Mouse (Mus musculus) right cerebral cortex, adult 18-20 months (tissue): ENCODE data around the gene Fbxo44.
"Not testable (repeated sequence)": the region's sequence is repeated elsewhere in the genome, so short reads cannot be mapped to it uniquely, and the experiment has no call there.

Source experiments
- DNase-seq: peaks from one replicate; pipeline ENCODE4 v3.0.0; 2022; ENCODE audit warnings: mixed read lengths

Gene Fbxo44

GRCm38 (mm10) chr4:148160436-148161390, at the start of gene Fbxo44, which contains the start of gene Fbxo2:
Gene Fbxo44, minus strand, starts transcription at chr4:148160482.
Gene Fbxo2, plus strand, starts transcription at chr4:148160621.
- DNase-seq, result peak; percentile 70

GRCm38 (mm10) chr4:148204873-148205232, 44.6 kb upstream of the Fbxo44 start:
- no peak for DNase-seq

DNA sequence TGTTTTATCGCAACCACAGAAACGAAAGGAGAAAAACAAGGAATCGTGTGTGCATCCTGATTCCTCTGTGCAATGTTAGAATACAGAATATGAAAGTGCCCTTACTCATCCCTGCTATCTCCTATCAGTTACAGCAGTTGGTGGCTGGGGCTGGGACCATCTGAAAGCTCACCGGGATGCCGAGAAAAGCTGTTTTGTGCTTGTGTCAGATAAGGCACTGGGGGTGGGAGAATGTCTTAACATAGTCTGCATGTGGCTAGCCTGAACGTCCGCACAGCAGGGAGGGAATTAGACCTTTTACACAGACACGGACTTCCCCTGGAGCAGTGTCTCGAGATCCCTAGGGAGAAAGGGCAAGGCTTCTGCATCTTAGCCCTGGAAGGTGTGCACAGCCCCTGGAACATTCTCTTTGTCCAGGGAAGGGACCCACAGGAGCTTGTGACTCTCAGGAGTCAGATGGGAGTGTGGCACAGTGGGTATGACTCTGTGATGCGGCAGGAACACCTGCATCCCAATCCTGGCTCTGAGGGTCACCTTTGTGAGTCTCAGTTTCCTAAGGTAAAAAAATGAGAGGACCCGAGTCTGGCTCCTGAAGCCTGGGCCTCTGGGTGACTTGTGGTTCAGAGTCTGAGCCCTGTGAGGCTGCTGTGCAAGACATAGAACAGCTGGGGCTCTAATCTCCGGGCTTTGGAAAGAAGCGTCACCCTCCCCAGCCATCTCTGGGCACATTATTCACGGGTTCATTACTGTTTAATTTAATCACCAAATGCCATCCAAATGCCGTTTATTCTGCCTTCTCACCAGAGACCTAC, 44.0 kb upstream of the Fbxo44 start:
- no peak for DNase-seq

DNA sequence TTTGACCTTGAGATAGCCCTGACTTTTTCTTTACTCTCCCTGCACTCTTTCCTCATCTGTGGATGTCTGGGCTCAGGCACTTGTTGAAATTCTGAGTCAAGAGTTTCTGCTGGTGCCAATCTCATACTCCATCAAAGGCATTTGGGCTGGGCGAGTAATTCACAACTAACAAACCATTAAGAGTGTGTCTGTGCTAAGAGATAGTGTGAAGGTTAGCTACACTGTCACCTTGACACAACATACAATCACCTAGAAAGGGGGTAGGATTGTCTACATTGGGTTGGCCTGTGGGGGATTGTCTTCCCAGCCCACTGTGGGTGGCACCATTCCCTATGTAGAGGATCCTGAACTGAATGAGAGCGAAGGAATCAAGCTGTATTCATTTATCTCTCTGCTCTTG, 43.3 kb upstream of the Fbxo44 start:
- DNase-seq, result no peak

DNA sequence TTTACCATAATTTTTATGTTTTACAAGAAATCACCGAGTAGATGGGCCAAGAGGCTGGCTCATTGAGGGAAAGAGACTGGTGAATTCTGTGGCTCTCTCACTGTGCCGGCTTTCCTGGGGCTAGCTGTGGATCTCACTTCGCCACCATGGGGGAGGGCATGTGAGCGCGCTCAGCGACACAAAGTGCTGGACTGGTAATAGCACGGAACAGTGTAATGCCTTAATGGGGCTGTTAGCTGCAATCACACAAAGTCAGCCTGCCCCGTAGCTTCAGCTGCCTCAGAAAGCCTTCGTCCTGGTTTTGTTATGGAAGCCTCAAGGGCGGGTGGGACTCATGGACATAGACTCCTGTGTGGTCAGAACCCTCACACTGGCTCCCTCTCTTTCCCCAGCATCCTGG, 38.4 kb upstream of the Fbxo44 start:
- DNase-seq, result no peak

DNA sequence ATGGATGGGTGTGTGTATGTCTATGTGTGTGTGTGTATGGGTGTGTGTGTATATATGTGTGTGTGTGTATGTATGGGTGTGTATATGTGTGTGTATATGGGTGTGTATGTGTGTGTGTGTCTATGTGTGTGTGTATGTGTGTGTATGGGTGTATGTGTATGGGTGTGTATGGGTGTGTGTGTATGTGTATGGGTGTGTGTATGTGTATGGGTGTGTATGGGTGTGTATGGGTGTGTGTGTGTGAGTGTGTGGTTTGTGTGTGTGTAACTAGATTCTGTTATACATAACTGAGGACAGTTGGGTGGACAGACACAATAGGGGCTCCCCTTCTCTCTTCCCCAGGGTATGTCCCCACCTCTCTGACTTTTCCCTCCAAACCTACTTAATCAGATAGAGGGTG, 34.1 kb upstream of the Fbxo44 start:
- DNase-seq, result no peak

GRCm38 (mm10) chr4:148192707-148193245, 32.5 kb upstream of the Fbxo44 start:
- DNase-seq, result no peak

- not testable (repeated sequence) for DNase-seq
Measured at GRCm38 (mm10) chr4:148188767-148189166, 28.5 kb upstream of the Fbxo44 start.

DNA sequence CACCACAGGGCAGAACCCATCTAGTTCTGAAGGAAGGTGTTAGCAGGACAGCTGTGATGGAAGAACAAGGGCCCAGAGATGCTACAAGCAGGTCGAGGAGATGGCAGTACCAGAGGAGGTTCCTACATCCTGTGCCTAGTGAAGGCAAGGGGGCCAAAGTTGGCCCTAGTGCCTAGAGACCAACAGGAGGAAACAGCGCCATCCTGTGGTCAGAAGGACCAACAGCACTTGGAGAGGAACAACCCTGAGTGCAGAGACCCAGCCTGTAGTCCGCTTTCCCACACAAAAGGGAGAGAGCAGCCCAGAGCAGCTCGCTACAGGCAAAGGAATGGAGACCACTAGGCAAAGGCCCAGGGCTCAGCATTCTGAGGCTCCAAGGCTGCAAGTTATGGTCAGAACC, 25.5 kb upstream of the Fbxo44 start:
- DNase-seq, result no peak

DNA sequence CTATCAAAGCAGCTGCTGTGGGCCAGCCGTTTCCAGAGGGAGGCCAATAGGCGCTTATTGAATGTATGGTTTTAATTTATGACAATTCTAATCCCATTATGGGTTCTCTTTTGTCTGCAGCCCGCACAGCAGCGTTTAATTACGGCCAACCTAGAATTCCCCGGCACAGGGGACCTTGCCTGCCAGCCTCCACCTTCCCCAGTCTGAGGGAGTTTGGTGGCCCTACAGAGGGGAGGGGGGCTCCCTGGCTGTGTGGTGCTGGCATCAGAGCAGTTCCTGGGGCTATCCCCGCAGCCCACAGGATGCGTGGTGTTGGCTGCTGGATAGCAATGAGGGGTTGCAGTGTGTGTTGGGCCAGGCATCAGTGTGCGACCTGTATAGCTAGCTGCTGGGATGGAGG, 24.3 kb upstream of the Fbxo44 start:
- no peak for DNase-seq

- no peak for DNase-seq
Measured at GRCm38 (mm10) chr4:148182363-148182762, 22.1 kb upstream of the Fbxo44 start.

GRCm38 (mm10) chr4:148181483-148181882, 21.2 kb upstream of the Fbxo44 start:
- no peak for DNase-seq

DNA sequence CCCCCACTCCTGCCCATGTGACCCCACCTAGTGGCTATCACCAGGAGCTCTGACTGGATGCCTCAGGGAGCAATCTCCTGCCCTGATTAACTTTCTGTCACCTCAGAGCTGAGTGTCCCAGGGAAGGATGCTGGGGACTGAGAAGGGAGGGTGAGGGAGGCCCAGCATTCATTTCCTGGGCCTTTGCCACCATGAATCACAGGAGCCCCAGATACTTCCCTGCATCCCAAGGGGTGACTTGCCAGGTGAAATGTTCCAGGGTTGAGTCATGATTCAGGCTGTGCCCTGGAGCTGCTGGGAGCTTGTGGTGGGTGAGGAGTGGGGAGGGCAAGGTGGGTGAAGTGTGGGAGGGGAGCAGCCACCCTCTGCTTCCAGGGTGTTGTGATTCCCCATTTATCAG, 17.4 kb upstream of the Fbxo44 start:
- no peak for DNase-seq

GRCm38 (mm10) chr4:148176603-148177002, 16.3 kb upstream of the Fbxo44 start:
- not testable (repeated sequence) for DNase-seq

GRCm38 (mm10) chr4:148174495-148174862, 14.2 kb upstream of the Fbxo44 start:
- no peak for DNase-seq

- peak; percentile 85 for DNase-seq
Measured at GRCm38 (mm10) chr4:148173811-148174494, 13.7 kb upstream of the Fbxo44 start.

DNA sequence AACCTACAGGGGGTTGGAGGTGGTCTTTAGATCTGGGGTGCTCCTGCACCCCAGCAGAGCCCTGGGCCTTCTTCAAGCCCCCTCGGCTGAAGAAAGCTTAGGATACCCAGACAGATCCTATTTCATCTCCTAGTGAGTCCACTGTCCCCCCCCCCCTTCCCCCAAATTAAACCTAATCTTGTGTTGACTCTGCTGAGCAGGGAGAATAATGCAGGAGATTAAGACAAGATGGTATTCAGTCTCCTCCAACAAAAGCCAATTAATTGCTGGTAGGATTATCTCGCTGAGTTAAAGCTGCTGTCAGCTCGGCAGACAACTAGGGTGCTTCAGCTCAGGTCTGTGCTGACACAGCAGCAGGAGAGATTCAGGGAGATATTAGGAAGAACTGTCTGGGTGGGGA, 11.0 kb upstream of the Fbxo44 start:
- no peak for DNase-seq

- peak; percentile 45 for DNase-seq
Measured at GRCm38 (mm10) chr4:148170842-148171241, 10.6 kb upstream of the Fbxo44 start.

DNA sequence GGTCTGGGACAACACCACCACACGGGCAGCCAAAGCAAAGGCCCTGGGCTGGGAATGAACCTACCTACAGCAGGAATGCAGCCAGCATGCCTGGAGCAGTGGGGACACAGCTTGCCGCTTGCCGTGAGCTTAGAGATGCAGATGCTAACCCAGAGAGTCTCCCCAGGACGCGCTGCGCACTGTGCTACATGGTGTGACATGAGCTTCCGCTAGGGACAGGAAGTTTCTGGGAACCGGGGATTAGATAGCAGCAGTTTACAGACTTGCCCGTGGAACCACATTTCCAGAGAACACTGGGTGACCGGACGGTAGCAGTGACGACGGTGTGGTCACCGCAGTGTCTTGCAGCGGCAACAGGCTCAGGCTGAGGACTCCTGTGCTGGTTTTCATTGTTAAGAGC, 9.3 kb upstream of the Fbxo44 start:
- no peak for DNase-seq

DNA sequence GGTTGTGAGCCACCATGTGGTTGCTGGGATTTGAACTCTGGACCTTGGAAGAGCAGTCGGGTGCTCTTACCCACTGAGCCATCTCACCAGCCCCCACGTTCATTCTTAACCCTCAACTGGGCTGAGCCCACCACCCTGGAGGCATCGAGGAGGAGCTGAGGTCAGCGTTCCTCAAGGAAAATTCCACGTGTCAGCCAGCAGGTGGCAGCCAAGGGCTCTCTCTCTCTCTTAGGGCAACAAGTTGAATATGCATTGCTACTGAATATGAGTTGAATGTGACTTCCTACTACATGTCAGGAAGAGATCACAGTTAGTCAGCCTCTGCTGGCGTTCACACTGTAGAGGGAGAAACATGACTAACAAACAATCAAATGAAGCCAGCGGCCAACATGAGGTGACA, 8.0 kb upstream of the Fbxo44 start:
- DNase-seq, result peak; percentile 62

DNA sequence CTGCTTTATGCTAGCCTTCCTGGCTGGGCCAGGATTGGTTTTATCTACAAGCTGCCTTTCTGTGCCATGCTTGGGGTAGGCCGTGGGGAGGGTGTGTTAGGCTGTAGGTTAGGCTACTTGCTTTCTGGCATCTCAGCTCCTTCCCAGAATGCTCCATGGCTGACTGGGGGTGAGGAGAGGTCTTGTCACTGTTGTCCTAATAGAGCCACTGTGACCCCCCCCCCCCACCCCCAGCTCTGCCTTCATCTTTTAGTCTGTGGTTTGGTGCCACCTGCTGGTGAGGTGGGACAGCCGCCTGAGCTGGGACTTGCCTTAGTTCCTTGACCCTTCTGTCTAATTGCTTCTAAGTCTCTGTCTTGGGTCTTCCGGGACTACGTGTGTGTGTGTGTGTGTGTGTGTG, 6.7 kb upstream of the Fbxo44 start:
- peak; percentile 66 for DNase-seq

GRCm38 (mm10) chr4:148166431-148166830, 6.1 kb upstream of the Fbxo44 start:
- peak; percentile 88 for DNase-seq

GRCm38 (mm10) chr4:148165551-148165950, 5.3 kb upstream of the Fbxo44 start:
- DNase-seq, result no peak
